Mouse (Mus musculus) frontal cortex, postnatal 36 days (tissue): ENCODE measurements around the gene Bbs9.

ENCODE experiments used
- DNase-seq, 2 experiments: peaks; one replicate each; pipeline ENCODE4 v3.0.0; 2022; ENCODE audit warnings: low spot score in 2 of 2

Bbs9 gene

GRCm38 (mm10) chr9:22632800-22633485, 157.4 kb downstream of the Bbs9 start:
- no peak for DNase-seq

GRCm38 (mm10) chr9:22638502-22638901, 163.0 kb downstream of the Bbs9 start:
- DNase-seq = no peak

- DNase-seq = no peak
These were observed 165.3 kb downstream of the Bbs9 start for GRCm38 (mm10) chr9:22640683-22641431.

- no peak for DNase-seq
These were observed 170.4 kb downstream of the Bbs9 start for GRCm38 (mm10) chr9:22645844-22646390.

- DNase-seq = no peak
These were observed 170.9 kb downstream of the Bbs9 start for GRCm38 (mm10) chr9:22646461-22646860.

GRCm38 (mm10) chr9:22648163-22648562, 172.6 kb downstream of the Bbs9 start:
- DNase-seq = no peak

- DNase-seq = no peak
These were observed 174.1 kb downstream of the Bbs9 start for GRCm38 (mm10) chr9:22649606-22650005.

- no peak for DNase-seq
These were observed 175.3 kb downstream of the Bbs9 start for GRCm38 (mm10) chr9:22650781-22651180.

- DNase-seq = no peak
These were observed 176.1 kb downstream of the Bbs9 start for GRCm38 (mm10) chr9:22651619-22652018.

GRCm38 (mm10) chr9:22654726-22655393, 179.3 kb downstream of the Bbs9 start:
- DNase-seq = no peak

- no peak for DNase-seq
These were observed 181.7 kb downstream of the Bbs9 start for GRCm38 (mm10) chr9:22657216-22657615.

GRCm38 (mm10) chr9:22665155-22665554, 189.6 kb downstream of the Bbs9 start:
- no peak for DNase-seq

- DNase-seq = no peak
These were observed 197.4 kb downstream of the Bbs9 start for GRCm38 (mm10) chr9:22672937-22673336.

GRCm38 (mm10) chr9:22677132-22677829, 201.8 kb downstream of the Bbs9 start:
- no peak for DNase-seq

GRCm38 (mm10) chr9:22677997-22678396, 202.5 kb downstream of the Bbs9 start:
- no peak for DNase-seq

GRCm38 (mm10) chr9:22678496-22678895, 203.0 kb downstream of the Bbs9 start:
- DNase-seq = no peak

GRCm38 (mm10) chr9:22679485-22679884, 204.0 kb downstream of the Bbs9 start:
- DNase-seq = no peak

GRCm38 (mm10) chr9:22680031-22680430, 204.5 kb downstream of the Bbs9 start:
- DNase-seq = no peak

GRCm38 (mm10) chr9:22680484-22680883, 205.0 kb downstream of the Bbs9 start:
- no peak for DNase-seq

- no peak for DNase-seq
These were observed 208.3 kb downstream of the Bbs9 start for GRCm38 (mm10) chr9:22683786-22684185.

GRCm38 (mm10) chr9:22686765-22687472, 211.4 kb downstream of the Bbs9 start:
- DNase-seq = no peak
